Mouse (Mus musculus) layer of hippocampus, postnatal 14 days (tissue): ENCODE measurements at regions not wholly inside any gene's neighbourhood (a gene's known extent, or its start where the extent isn't known, plus 50 kb on each side); places are given as distances from the start of the nearest gene placed in this dataset.

Experiments
- DNase-seq, 2 experiments: peaks; one replicate each; pipeline ENCODE4 v3.0.0; 2021 to 2022; ENCODE audit warnings: low spot score in 2 of 2, mixed read lengths in 1 of 2

- peak; percentile 3 to 4 for DNase-seq
These were observed 118.2 kb upstream of the Gm21876 start for GRCm38 (mm10) chrX:21293666-21294065.

DNA sequence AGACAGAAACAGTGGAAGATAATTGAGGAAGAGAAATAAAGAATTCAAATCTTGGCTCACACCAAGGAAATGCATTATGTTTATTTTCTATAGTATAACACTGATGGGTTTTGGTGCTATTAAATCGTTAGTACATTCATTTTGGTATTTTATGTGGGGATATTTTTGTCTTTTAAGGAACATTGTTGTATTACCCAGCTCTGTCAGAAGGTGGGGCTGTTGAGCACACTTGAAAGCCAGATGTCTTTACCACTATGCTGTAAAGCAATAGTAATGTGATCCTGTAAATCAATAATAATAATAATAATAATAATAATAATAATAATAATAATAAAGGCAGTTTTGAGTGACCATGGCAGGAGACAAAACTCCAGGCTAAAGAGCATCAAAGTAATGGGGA is 120.0 kb upstream of the Gm21876 start:
- no peak for DNase-seq

- no peak for DNase-seq
These were observed 121.9 kb upstream of the Gm21876 start for GRCm38 (mm10) chrX:21297349-21297748.

DNA sequence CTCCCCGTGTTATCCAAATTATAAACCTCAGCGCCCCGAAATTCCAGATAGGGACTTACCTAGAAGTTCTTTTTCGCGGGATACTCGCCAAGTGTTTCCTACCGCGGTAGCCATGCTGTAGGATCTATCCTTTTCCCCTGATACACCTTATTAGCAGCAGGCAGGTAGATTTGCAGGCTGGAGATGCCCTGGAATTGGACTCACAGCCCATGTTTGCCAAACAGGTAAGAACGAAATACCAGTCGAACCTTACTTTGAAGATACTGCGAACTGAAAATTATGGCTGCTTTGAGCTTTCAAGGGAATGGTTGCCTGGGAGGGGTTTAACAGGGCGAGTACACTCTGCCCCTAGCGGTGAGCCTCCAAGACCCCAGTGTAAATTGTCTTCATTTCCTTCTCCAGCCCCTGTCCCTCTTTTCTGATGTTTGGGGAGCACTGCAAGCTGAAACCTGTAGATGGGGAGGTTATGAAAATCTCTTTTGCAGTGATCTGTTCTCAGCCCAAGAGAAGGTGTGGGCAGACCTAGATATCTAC is 149.8 kb upstream of the Agtr2 start:
- DNase-seq: no peak

GRCm38 (mm10) chrX:21344397-21344796 is 139.9 kb upstream of the Agtr2 start:
- no peak for DNase-seq

GRCm38 (mm10) chrX:21350503-21350902 is 133.8 kb upstream of the Agtr2 start:
- peak in 1 of 2 experiments; percentile 9 for DNase-seq

- DNase-seq: no peak
These were observed 132.0 kb upstream of the Agtr2 start for GRCm38 (mm10) chrX:21352350-21352749.

GRCm38 (mm10) chrX:21360771-21361667 is 123.3 kb upstream of the Agtr2 start:
- DNase-seq: peak; percentile 28 to 55

DNA sequence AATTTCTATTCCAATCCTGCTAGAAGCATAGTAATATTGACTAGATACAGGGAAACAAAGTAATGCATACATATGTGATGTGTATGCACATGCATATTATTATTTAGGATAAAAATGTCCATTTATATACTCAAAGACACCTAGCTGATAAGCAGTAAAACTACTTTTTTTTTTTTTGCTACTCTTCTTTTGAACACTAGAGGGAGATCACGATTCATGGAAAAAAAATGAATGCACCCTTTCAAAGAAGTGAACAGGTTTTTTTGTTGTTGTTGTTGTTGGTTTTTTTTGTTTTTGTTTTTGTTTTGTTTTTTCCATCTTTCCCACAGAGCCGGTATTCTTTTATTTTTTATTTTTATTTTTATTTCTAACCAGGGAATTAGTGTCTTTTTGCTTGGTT is 99.1 kb upstream of the Agtr2 start:
- DNase-seq: no peak

DNA sequence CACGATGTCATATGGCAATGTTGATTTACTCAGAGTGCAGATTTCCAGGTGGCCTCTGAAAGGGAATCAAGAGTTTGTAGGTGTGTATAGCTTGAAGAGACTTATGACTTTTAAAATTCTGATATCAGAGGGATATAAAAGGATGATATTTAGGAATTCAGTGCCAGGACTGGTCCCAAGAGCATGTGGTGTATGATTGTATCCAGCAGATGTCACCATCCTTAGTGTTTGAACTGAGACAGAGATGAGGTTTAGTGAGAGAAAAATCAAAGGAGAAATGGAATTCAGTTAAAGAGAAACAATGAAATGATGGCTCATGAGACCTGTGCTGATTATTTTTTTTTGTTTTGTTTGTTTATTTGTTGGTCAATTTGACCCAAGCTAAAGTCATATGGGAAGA is 94.4 kb upstream of the Agtr2 start:
- no peak for DNase-seq

DNA sequence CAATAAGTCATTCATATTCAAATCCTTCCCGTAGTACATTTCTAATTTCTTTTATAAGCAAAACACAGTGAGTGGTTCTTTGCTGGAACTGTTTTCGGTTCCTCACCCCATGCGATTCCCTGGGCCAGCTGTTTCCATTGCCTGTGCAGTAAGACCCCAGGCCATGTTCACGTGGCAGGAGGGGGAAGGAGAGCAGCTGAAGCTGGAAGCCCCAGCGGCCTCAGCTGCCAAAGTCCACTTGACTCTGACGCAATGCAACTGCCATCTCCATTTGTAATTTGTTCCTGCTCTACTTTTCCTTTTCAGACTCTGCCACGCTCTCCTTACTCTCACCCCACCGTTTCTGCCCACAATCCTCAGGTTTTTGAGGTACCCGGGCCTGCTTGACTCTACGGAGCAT is 91.1 kb upstream of the Agtr2 start:
- DNase-seq: no peak

GRCm38 (mm10) chrX:21424797-21425196 is 59.5 kb upstream of the Agtr2 start:
- DNase-seq: no peak

DNA sequence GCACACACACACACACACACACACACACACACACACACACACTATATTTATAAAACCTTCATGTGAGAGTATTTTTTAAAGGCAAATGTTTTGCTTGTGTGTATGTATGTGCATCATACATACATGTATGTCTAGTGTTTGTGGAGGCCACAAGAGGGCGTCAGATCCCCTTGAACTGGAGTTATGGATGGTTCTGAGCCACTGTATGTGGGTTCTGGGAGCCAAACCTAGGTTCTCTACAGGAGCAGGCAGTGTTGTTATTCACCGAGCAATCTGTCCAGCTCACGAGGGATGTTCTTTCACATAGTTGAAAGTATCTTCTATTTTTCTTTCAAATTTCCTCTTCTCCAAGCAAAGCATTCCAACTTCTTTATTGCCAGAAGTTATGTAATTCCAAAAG is 56.3 kb upstream of the Agtr2 start:
- DNase-seq: no peak

GRCm38 (mm10) chrX:21433501-21433900 is 50.8 kb upstream of the Agtr2 start:
- DNase-seq: no peak
